Mouse (Mus musculus) embryonic facial prominence, embryonic 13.5 days (tissue): ENCODE results near the gene Pusl1. TPM values are rescaled to one million over a fixed set of nuclear protein-coding genes. Genes with fewer than 3 reads are reported as not detected.

Experiments
- ATAC-seq: fragments of 200-750 bp; cut with Nextera tagmentation; 2 replicates; pipeline ENCODE4 v1.8.0; 2017; ENCODE audit warnings: low read depth; ENCODE audit not compliant: insufficient number of reproducible peaks, insufficient read depth, low FRiP score, low TSS enrichment
- H3K27ac ChIP-seq: fragments of 300-500 bp; sonication (generic); 2 replicates; pipeline ENCODE4 v1.5.1; 2015; ENCODE audit warnings: moderate library complexity, mild to moderate bottlenecking, inconsistent platforms
- H3K27me3 ChIP-seq: fragments of 300-500 bp; sonication (generic); 2 replicates; pipeline ENCODE4 v1.6.1; 2015; ENCODE audit warnings: mild to moderate bottlenecking, inconsistent platforms
- H3K36me3 ChIP-seq: fragments of 300-500 bp; sonication (generic); 2 replicates; pipeline ENCODE4 v1.6.1; 2015; ENCODE audit warnings: mild to moderate bottlenecking, inconsistent platforms
- H3K4me1 ChIP-seq: fragments of 300-500 bp; sonication (generic); 2 replicates; pipeline ENCODE4 v1.6.1; 2015; ENCODE audit warnings: inconsistent platforms
- H3K4me2 ChIP-seq: fragments of 300-500 bp; sonication (generic); 2 replicates; pipeline ENCODE4 v1.6.1; 2015; ENCODE audit warnings: moderate library complexity, mild to moderate bottlenecking, inconsistent platforms
- H3K4me3 ChIP-seq: fragments of 300-500 bp; sonication (generic); 2 replicates; pipeline ENCODE4 v1.5.1; 2015; ENCODE audit warnings: mild to moderate bottlenecking, inconsistent platforms
- H3K9ac ChIP-seq: fragments of 300-500 bp; sonication (generic); 2 replicates; pipeline ENCODE4 v1.6.1; 2015; ENCODE audit warnings: mild to moderate bottlenecking, inconsistent platforms
- H3K9me3 ChIP-seq: fragments of 300-500 bp; sonication (generic); 2 replicates; pipeline ENCODE4 v1.6.1; 2016; ENCODE audit warnings: inconsistent platforms
- WGBS: fragments of 180-500 bp; shearing (Covaris S2); methylation state at CpG from one replicate; pipeline ENCODE4 v1.1.7; 2015; ENCODE audit warnings: mixed read lengths; 5-methylcytosine and 5-hydroxymethylcytosine counted together
- polyA plus RNA-seq: library from polyadenylated mRNA; unstranded; fragments of >200 nt; fragmentation: Nextera tagmentation; extraction: Ambion mirVana; gene quantifications from 2 replicates; pipeline ENCODE4 v1.2.1, GENCODE M21; 2015

Pusl1 gene
- 48.4 and 54.7 TPM in 2 replicates for polyA plus RNA-seq

DNA sequence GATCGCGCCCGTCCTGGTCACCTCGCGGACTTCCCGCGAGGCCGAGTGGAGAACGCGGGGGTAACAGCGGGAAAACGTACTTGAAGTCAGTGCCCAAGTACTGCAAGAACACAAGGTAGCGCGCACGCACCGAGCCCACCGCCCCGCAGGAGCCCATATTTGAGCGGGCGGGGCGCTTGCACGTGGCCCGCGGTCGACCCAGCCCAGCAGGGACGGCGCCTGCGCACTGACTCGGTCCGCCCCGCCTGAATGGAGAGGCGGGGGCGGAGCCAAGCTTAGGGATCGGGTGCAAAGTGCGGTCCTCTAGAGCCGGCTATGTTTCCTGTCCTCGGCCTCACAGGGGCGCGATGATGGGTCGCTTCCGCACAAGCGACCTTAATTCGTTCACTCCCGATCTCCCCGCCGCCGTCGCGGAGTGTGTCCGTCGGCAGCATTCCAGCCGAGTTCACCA is at the start of gene Pusl1, which contains the start of gene Acap3:
TSS of gene Pusl1 (minus strand) at position 231 of the 451 bp plus-strand sequence.
TSS of gene Acap3 (plus strand) at position 272 of the 451 bp plus-strand sequence.
- peak; percentile 87 for ATAC-seq
- Histone ChIP-seq H3K36me3 (peaks cover 41% of the 10 kb centered on the region), H3K4me2 (peak within 1 kb of the TSS; percentile 94), H3K27me3 (no peaks in the 10 kb centered on the region), H3K4me3 (peak within 1 kb of the TSS; percentile 77), H3K4me1 (peaks cover 48% of the 10 kb centered on the region), H3K27ac (peak within 1 kb of the TSS; percentile 95), H3K9ac (peak within 1 kb of the TSS; percentile 85), H3K9me3 (no peaks in the 10 kb centered on the region)
- WGBS: under 1% methylated on average over 52 of the region's 52 CpGs

GRCm38 (mm10) chr4:155932031-155932430 is 40.5 kb upstream of the Pusl1 start:
- Histone ChIP-seq H3K27me3 (no peaks in the 10 kb centered on the region), H3K9me3 (no peaks in the 10 kb centered on the region), H3K36me3 (no peaks in the 10 kb centered on the region), H3K4me2 (no peak overlapping the region), H3K4me1 (no peaks in the 10 kb centered on the region), H3K27ac (no peak overlapping the region), H3K4me3 (no peak overlapping the region), H3K9ac (no peak overlapping the region)
- WGBS: 67% methylated on average over 1 of the region's 1 CpGs
- no peak for ATAC-seq

DNA sequence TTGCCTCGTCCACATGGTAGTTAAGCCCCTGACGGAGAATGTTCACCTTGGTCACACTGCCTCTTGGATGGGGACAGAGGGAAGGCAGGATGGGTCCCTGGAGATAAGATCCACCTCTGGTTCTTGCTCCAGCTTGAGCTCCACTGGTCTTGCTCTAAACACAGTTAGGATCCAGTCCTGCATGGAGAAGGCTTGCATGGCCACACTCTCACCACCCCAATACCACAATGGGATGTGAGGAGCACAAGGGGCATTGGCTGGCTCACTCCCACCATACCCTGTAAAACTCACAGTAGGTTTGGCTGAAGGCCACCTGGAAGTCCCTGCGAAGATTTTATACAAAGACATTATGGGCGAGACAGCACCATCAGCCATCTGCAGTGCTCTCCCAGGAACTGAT is 17.2 kb upstream of the Pusl1 start:
- ATAC-seq: no peak
- no peak overlapping the region for H3K9ac ChIP-seq
- H3K9me3 ChIP-seq: no peaks in the 10 kb centered on the region
- H3K4me3 ChIP-seq: no peak overlapping the region
- H3K36me3 ChIP-seq: peaks cover 30% of the 10 kb centered on the region
- H3K4me1 ChIP-seq: no peaks in the 10 kb centered on the region
- no peaks in the 10 kb centered on the region for H3K27me3 ChIP-seq
- no peak overlapping the region for H3K27ac ChIP-seq
- WGBS: 93% methylated on average over 4 of the region's 4 CpGs
- H3K4me2 ChIP-seq: no peak overlapping the region

DNA sequence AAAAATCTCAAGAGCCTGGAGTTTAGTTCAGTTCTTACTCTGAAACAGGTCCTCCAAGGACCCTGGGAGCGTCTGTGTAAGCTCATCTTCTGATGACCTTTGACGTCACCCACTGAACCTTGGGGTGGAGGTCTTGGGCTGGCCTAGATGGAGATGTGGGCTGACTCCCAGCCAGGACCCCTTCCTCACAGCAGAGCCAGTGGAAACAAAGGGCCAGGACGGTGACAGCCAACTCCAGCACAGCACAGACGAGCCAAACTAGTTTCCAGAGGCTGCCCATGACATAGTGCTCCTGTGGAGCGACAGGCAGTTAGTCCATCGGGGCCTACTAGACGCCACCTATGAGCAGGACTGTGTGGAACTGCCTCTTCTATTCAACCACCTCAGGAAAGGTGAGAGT is 16.7 kb upstream of the Pusl1 start:
- Histone ChIP-seq H3K9ac (no peak overlapping the region), H3K4me1 (no peaks in the 10 kb centered on the region), H3K9me3 (no peaks in the 10 kb centered on the region), H3K36me3 (peaks cover 34% of the 10 kb centered on the region), H3K27me3 (no peaks in the 10 kb centered on the region), H3K27ac (no peak overlapping the region), H3K4me3 (no peak overlapping the region), H3K4me2 (no peak overlapping the region)
- ATAC-seq: no peak
- WGBS: 82% methylated on average over 7 of the region's 7 CpGs

DNA sequence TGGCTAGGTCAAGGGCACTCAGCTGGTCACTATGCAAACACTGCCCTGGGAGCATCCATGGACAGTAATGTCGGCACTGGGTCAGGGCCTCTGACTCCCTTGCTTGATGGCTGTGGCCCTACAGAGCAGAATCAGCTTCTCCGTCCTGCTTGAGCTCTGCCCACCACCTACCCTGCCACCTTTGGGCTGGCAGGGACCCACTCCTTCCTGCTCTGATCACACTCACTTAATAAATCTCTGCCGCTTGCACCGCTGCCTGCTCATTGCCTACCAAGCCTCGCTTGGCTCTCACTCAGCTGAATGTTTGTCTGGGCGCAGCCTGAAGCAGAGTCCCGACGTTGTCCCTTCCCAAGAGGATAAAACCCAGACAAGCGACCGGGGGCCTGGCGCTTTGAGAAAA is 15.4 kb upstream of the Pusl1 start:
- no peaks in the 10 kb centered on the region for H3K4me1 ChIP-seq
- peaks cover 47% of the 10 kb centered on the region for H3K36me3 ChIP-seq
- WGBS: 83% methylated on average over 11 of the region's 11 CpGs
- ATAC-seq: no peak
- no peak overlapping the region for H3K4me3 ChIP-seq
- H3K4me2 ChIP-seq: no peak overlapping the region
- H3K9me3 ChIP-seq: no peaks in the 10 kb centered on the region
- H3K27me3 ChIP-seq: no peaks in the 10 kb centered on the region
- H3K9ac ChIP-seq: no peak overlapping the region; the same call in 1 of the 2 replicates
- no peak overlapping the region for H3K27ac ChIP-seq

DNA sequence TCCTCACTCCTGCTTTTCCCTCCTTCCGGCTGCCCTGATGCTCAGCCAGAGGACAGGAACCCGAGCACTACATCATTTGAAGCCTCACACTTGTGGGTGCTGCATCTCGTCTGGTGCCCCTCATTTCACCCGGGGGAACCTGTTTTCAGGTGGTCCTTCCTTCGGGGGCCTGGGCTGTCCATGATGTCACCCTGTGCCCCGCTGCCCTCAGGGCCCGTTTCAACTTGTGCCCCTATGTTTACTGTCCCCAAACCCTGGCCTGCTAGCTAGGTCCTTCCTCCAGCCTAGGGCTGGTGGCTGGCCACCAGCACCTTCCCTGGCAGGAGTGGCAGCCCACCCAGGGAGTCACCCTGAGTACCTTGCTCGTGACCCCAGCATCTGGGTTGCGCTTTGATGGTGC is 14.5 kb upstream of the Pusl1 start:
- H3K36me3 ChIP-seq: peaks cover 56% of the 10 kb centered on the region
- H3K27ac ChIP-seq: no peak overlapping the region
- WGBS: 83% methylated on average over 9 of the region's 9 CpGs
- ATAC-seq: no peak
- H3K9ac ChIP-seq: no peak overlapping the region
- no peak overlapping the region for H3K4me2 ChIP-seq
- H3K4me1 ChIP-seq: no peaks in the 10 kb centered on the region
- H3K9me3 ChIP-seq: no peaks in the 10 kb centered on the region
- no peak overlapping the region for H3K4me3 ChIP-seq
- no peaks in the 10 kb centered on the region for H3K27me3 ChIP-seq

DNA sequence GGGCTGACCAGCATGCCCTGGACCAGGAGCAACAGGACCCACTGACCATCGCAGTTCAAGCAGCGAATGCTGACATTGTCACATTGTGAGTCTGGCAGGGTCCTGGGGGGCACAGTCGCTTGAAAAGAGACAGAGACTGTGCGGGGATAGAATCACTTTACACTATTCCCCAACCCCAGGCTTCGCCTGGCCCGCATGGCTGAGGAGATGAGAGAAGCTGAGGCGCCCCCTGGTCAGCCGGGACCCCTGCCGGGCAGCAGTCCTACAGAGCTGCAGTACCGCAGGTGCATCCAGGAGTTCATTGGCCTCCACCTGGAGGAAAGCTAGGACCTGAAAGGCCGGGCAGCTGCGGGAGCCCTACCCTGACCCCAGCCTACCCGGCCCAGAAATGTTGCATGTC is 14.1 kb upstream of the Pusl1 start:
- no peak overlapping the region for H3K27ac ChIP-seq
- no peaks in the 10 kb centered on the region for H3K27me3 ChIP-seq
- peaks cover 61% of the 10 kb centered on the region for H3K36me3 ChIP-seq
- ATAC-seq: no peak
- 90% methylated on average over 13 of the region's 13 CpGs for WGBS
- H3K4me3 ChIP-seq: no peak overlapping the region
- no peaks in the 10 kb centered on the region for H3K4me1 ChIP-seq
- H3K9ac ChIP-seq: no peak overlapping the region
- H3K9me3 ChIP-seq: no peaks in the 10 kb centered on the region
- H3K4me2 ChIP-seq: no peak overlapping the region

GRCm38 (mm10) chr4:155904318-155905102 is 12.9 kb upstream of the Pusl1 start:
- peaks cover 72% of the 10 kb centered on the region for H3K36me3 ChIP-seq
- H3K27ac ChIP-seq: no peak overlapping the region
- H3K27me3 ChIP-seq: no peaks in the 10 kb centered on the region
- H3K4me3 ChIP-seq: no peak overlapping the region
- H3K4me2 ChIP-seq: no peak overlapping the region
- H3K4me1 ChIP-seq: no peaks in the 10 kb centered on the region
- WGBS: 91% methylated on average over 13 of the region's 13 CpGs
- H3K9ac ChIP-seq: no peak overlapping the region
- no peak for ATAC-seq
- no peaks in the 10 kb centered on the region for H3K9me3 ChIP-seq

GRCm38 (mm10) chr4:155903246-155903645 is 11.7 kb upstream of the Pusl1 start:
- no peak overlapping the region for H3K9ac ChIP-seq
- 94% methylated on average over 13 of the region's 13 CpGs for WGBS

DNA sequence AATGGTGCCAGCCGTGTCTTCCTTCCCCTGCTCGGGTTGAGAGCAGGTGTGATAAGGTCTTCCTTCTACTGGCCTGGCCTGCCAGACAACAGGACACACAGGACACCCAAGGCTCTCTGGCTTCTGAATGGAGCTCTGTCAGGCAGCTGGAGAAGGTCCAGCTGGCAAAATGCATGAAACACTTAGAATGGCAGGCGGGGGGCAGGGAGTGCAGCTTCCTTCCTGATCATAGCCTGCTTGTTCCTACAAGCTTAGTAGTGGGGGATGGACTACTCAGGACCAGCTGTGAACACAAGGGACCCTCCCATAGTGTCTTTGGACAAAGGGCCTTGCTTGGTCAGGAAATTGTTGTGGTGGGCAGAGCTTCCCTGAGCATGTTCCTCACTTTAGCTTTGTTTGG is 9.6 kb upstream of the Pusl1 start:
- Histone ChIP-seq H3K9ac (no peak overlapping the region), H3K9me3 (no peaks in the 10 kb centered on the region), H3K4me3 (no peak overlapping the region), H3K4me2 (no peak overlapping the region), H3K27me3 (no peaks in the 10 kb centered on the region), H3K4me1 (no peaks in the 10 kb centered on the region), H3K27ac (no peak overlapping the region), H3K36me3 (peaks cover 92% of the 10 kb centered on the region)
- WGBS: 83% methylated on average over 3 of the region's 3 CpGs
- no peak for ATAC-seq

More at GRCm38 (mm10) chr4:155903246-155903645, 11.7 kb upstream of the Pusl1 start:
- no peak for ATAC-seq
- no peaks in the 10 kb centered on the region for H3K27me3 ChIP-seq
- no peak overlapping the region for H3K4me2 ChIP-seq
- no peak overlapping the region for H3K4me3 ChIP-seq
- H3K9me3 ChIP-seq: no peaks in the 10 kb centered on the region
- no peak overlapping the region for H3K27ac ChIP-seq
- H3K4me1 ChIP-seq: no peaks in the 10 kb centered on the region
- peaks cover 83% of the 10 kb centered on the region for H3K36me3 ChIP-seq

DNA sequence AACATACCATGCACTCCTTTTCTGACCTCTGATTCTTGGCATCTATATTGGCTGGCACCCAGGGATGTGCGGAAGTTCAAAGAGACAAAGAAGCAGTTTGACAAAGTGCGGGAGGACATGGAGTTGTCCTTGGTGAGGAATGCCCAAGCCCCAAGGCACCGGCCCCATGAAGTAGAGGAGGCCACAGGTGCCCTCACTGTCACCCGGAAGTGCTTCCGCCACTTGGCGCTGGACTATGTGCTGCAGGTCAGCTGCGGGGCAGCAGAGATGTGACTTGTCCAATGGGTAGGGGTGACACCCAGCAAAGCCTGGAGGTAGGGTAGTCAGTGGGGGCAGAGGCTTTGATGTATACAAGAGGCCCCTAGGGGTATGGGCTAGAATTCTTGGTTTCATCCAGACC is 7.8 kb upstream of the Pusl1 start:
- no peak for ATAC-seq
- WGBS: 94% methylated on average over 7 of the region's 7 CpGs
- peaks cover 77% of the 10 kb centered on the region for H3K36me3 ChIP-seq

DNA sequence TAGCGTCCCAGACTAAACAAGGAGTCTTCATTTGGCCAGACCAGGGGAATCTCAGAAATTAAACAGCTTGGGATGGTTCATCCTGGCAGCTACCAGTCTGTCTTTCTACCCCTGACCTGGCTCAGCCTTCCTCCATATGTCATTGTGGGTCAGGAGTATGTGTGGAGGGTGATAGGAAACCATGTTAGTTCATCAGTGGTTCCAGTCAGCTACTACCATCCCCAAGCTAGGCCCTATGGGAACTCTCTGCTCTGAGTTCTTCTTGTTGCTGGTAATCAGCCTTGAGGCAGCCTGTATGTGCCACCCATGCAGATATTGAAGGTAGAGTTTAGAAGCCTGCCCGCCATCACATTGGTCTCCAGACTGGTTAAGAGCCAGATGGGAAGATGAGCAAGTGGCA is 6.7 kb upstream of the Pusl1 start:
- Histone ChIP-seq H3K27me3 (no peaks in the 10 kb centered on the region), H3K4me1 (peaks cover 24% of the 10 kb centered on the region), H3K4me3 (no peak overlapping the region), H3K27ac (no peak overlapping the region), H3K36me3 (peaks cover 66% of the 10 kb centered on the region), H3K9ac (no peak overlapping the region), H3K4me2 (no peak overlapping the region), H3K9me3 (no peaks in the 10 kb centered on the region)
- ATAC-seq: no peak
- 97% methylated on average over 2 of the region's 2 CpGs for WGBS

More for the DNA sequence above, 7.8 kb upstream of the Pusl1 start:
- Histone ChIP-seq H3K4me3 (no peak overlapping the region), H3K4me2 (no peak overlapping the region), H3K9me3 (no peaks in the 10 kb centered on the region), H3K9ac (no peak overlapping the region), H3K27me3 (no peaks in the 10 kb centered on the region), H3K4me1 (peaks cover 14% of the 10 kb centered on the region), H3K27ac (no peak overlapping the region)
